Mouse (Mus musculus) bone marrow macrophage, adult 2 months (primary cell): Measurements from ENCODE around the gene Ssbp2. TPM values are rescaled to one million over a fixed set of nuclear protein-coding genes. Genes with fewer than 3 reads are reported as not detected.

Experiments
- H3K27ac ChIP-seq: 2 replicates; pipeline ENCODE4 v1.5.1; 2012; ENCODE audit warnings: low read depth, low read length; ENCODE audit not compliant: insufficient read depth
- H3K4me1 ChIP-seq: 2 replicates; pipeline ENCODE4 v1.6.1; 2012; ENCODE audit warnings: low read length; ENCODE audit not compliant: control insufficient read depth, insufficient read depth
- H3K4me3 ChIP-seq: 2 replicates; pipeline ENCODE4 v1.5.1; 2012; ENCODE audit warnings: mild to moderate bottlenecking, low read length, moderate library complexity; ENCODE audit not compliant: insufficient read depth
- CTCF ChIP-seq: IDR thresholded peaks from 2 replicates; pipeline ENCODE4 v1.5.1; 2012; ENCODE audit warnings: low read depth, mild to moderate bottlenecking, low read length, moderate library complexity
- POLR2A ChIP-seq: IDR thresholded peaks from 2 replicates; pipeline ENCODE4 v1.6.1; 2012; ENCODE audit warnings: mild to moderate bottlenecking, low read depth, low read length, borderline replicate concordance
- polyA plus RNA-seq: library from polyadenylated mRNA; stranded (reverse); fragments of >200 nt; gene quantifications from 2 replicates; pipeline ENCODE4 v1.2.4, GENCODE M21; 2012; ENCODE audit not compliant: missing spikeins, insufficient read depth, insufficient read length

Ssbp2 gene
- 7.7 and 8.5 TPM in 2 replicates for polyA plus RNA-seq

DNA sequence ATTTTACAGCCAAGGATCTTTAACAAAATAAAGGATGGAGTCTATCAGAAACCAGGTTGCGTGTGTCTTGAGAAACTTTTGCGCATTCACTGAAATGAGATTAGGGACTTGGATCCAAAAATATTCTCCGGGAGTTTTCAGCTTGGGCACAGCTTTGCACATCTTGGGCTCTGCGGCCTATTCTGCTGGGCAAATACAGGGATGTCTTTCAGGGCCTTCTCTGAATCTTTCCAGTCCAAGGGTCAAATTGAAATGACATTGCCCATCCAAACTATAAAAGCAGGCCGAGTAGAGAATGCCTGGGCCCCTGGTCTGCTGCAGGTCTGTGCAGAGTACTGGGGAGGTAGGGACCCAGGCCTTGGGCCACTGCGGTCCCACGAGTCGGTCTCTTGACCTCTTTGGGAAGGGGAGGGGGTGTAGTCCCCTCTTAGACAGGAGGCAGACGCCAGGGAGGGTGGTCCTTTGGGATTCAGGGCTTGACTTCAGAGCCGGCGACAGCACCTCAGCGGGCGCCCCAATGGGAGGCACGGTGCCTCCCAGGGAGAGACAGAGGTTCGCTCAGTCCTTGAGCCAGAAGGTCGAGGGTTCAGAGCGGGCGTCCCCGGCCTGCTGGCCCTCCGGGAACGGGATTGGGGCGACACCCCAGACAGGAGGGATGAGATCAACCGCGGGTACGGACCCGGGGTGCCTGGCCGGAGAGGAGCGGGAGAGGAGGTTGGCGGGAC lies at the start of gene Ssbp2:
TSS of gene Ssbp2 (plus strand) at position 388 of the 725 bp plus-strand sequence.
- TF ChIP-seq POLR2A, result no peak
- no peak for TF ChIP-seq CTCF
- Histone ChIP-seq H3K4me3 (peak within 1 kb of the TSS; percentile 85), H3K27ac (peak within 1 kb of the TSS; percentile 80), H3K4me1 (peaks cover 10% of the 10 kb centered on the region; the same call in 1 of the 2 replicates)

DNA sequence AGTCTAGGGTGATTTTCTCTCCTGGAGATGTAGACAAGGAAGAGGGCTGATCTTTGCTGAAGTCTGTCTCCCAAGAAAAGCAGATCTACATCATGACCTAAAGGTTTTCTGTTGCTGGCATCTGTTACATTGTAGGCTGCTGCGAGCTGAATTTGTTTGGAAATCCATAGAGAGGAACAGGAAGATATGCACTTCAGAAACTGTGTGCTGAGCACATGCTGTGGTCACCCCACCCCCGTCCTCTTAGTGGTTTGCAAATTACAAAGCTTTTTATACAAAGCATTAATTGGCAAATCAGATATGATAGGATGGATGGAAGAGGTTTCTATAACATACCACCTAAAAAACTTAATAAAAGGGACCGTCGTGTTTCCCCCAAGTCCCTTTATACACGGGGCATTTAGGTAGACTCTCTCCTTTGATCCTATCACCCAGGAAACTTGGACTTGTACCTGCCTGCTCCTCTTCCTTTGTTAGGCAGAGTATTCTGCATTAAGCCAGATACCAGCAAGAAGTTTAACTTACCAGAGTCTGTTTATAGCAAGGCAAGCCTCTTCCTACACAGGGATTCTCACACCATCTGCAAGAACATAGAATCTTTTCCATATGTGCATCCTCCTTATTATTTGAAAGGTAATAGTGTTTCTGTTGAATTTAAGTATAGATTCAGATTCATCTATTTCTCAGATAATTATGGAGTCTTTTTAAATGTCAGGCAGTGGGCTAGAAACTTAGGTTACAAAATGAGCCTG lies 46.2 kb upstream of the Ssbp2 start:
- Histone ChIP-seq H3K27ac (no peak overlapping the region), H3K4me3 (no peak overlapping the region), H3K4me1 (no peaks in the 10 kb centered on the region)
- no peak for TF ChIP-seq CTCF
- TF ChIP-seq POLR2A, result no peak

DNA sequence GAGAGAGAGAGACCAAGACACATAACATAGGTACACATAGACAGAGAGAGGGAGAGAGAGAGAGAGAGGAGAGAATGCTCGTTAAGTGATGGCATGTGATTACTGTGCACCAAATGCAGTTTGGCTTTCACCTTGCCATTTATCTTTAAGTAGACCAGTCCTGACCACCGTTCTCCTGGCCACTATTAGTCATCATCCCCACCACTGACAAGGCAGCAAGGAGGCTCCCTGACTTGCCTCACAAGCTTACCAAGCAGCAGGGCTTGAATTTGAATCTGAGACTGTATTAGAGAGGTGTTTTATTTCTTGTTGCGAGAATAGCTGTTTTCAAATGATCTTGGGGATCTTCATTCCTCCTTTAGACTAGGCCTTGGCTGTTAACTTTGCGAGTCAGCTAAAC lies 44.2 kb upstream of the Ssbp2 start:
- no peak for TF ChIP-seq POLR2A
- H3K4me3 ChIP-seq, result no peak overlapping the region
- no peak overlapping the region for H3K27ac ChIP-seq
- H3K4me1 ChIP-seq, result no peaks in the 10 kb centered on the region

GRCm38 (mm10) chr13:91416698-91417097 lies 43.4 kb upstream of the Ssbp2 start:
- H3K27ac ChIP-seq, result no peak overlapping the region
- TF ChIP-seq CTCF (no peak), POLR2A (no peak)
- no peaks in the 10 kb centered on the region for H3K4me1 ChIP-seq
- no peak overlapping the region for H3K4me3 ChIP-seq

DNA sequence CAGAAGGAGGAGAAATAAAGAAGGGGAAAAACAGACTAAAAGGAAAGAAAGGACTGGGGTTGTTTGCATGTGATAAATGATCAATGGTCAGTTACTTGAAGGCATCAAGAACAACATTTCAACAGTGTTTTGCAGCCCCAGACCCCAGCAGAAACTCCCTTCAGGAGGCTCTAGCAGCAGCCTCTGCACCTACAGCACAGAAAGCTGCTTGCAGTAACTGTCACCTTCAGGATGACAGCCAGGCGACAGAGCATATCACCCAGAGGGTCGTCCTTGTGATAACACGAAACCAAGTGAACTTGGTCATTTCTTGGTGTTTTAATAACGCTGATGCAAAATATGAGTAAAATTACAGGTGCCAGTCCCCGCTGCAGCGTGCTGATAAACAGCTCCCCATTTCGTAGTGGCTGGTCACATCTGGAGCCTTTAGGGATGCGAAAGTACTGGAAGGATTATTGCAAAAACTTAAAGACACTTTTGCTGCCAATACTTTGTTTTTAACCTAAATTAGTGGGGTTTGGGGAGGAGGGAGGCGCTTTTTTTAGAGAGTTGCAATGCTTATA lies 38.6 kb upstream of the Ssbp2 start:
- Histone ChIP-seq H3K4me3 (no peak overlapping the region), H3K4me1 (no peaks in the 10 kb centered on the region), H3K27ac (no peak overlapping the region)
- TF ChIP-seq CTCF, result no peak
- no peak for TF ChIP-seq POLR2A

- TF ChIP-seq CTCF (no peak), POLR2A (no peak)
- Histone ChIP-seq H3K27ac (no peak overlapping the region), H3K4me1 (0 out of 2 replicates have a peak, but pooled peaks cover 3% of the 10 kb centered on the region), H3K4me3 (peak overlapping the region; percentile 7; the same call in 1 of the 2 replicates)
Observed at GRCm38 (mm10) chr13:91430867-91431266, 29.2 kb upstream of the Ssbp2 start.

- TF ChIP-seq POLR2A (no peak), CTCF (no peak)
- Histone ChIP-seq H3K27ac (no peak overlapping the region), H3K4me3 (no peak overlapping the region), H3K4me1 (0 out of 2 replicates have a peak, but pooled peaks cover 3% of the 10 kb centered on the region)
Observed at GRCm38 (mm10) chr13:91431392-91432355, 28.4 kb upstream of the Ssbp2 start.

DNA sequence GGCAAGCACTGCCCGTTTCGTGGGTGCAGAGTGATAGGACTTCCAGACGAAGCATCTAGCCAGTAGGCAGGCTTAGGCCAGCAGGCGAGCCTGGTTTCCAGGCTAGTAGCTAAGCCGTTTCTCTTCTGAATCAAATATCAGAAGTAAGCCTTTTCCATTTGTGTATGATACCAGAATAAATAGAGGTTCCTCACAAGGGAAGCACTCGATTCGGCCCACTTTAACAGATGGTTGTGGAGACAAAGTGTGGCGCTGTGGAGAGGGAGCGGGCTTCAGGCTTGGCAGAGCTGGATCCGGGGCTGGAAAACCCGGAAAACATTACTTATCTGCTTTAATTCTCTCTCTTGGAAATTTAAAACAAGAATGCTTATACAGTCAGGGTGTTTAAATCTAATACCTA lies 27.1 kb upstream of the Ssbp2 start:
- Histone ChIP-seq H3K4me1 (0 out of 2 replicates have a peak, but pooled peaks cover 3% of the 10 kb centered on the region), H3K27ac (no peak overlapping the region), H3K4me3 (no peak overlapping the region)
- TF ChIP-seq CTCF (no peak), POLR2A (no peak)

- H3K27ac ChIP-seq, result no peak overlapping the region
- H3K4me1 ChIP-seq, result no peaks in the 10 kb centered on the region
- no peak overlapping the region for H3K4me3 ChIP-seq
- TF ChIP-seq CTCF (no peak), POLR2A (no peak)
Observed at GRCm38 (mm10) chr13:91437931-91438330, 22.2 kb upstream of the Ssbp2 start.
